Mouse (Mus musculus): ENCODE results near the gene Hsdl2. TPM values are rescaled to one million over a fixed set of nuclear protein-coding genes. Genes with fewer than 3 reads are reported as not detected.

The Hsdl2 gene
- polyA plus RNA-seq, 2 experiments, result 16.1 to 19.6 TPM

GRCm38 (mm10) chr4:59544654-59545053, 36.7 kb upstream of the Hsdl2 start:
- no peak overlapping the region for H3K4me2 ChIP-seq (replicated peaks; ENCODE audit: low read depth, low read length, severe bottlenecking)
- no peaks in the 10 kb centered on the region for H3K9me3 ChIP-seq (ENCODE audit: control insufficient read depth, low read length)
- ATAC-seq (ENCODE audit: low FRiP score, low read depth) (no peak), DNase-seq (ENCODE audit: low spot score) (no peak)
- no peaks in the 10 kb centered on the region for H3K27me3 ChIP-seq (ENCODE audit: control insufficient read depth, insufficient read depth, low read length)
- H3K4me3 ChIP-seq (replicated peaks; ENCODE audit: low read length), result no peak overlapping the region
- peaks cover 13% of the 10 kb centered on the region for H3K4me1 ChIP-seq (ENCODE audit: control insufficient read depth, insufficient read depth, low read length)
- H3K36me3 ChIP-seq (ENCODE audit: control insufficient read depth, insufficient read depth, low read length), result no peaks in the 10 kb centered on the region
- no peak for TF ChIP-seq POLR2A (IDR thresholded peaks at IDR 0.05; ENCODE audit: borderline replicate concordance, extremely low read depth, insufficient read depth, insufficient read length)
- H3K9ac ChIP-seq (ENCODE audit: low read depth, low read length, severe bottlenecking), result no peak overlapping the region
- 62% methylated on average over 2 of the region's 2 CpGs for WGBS
- H3K27ac ChIP-seq (replicated peaks; ENCODE audit: low read depth, low read length), result no peak overlapping the region

DNA sequence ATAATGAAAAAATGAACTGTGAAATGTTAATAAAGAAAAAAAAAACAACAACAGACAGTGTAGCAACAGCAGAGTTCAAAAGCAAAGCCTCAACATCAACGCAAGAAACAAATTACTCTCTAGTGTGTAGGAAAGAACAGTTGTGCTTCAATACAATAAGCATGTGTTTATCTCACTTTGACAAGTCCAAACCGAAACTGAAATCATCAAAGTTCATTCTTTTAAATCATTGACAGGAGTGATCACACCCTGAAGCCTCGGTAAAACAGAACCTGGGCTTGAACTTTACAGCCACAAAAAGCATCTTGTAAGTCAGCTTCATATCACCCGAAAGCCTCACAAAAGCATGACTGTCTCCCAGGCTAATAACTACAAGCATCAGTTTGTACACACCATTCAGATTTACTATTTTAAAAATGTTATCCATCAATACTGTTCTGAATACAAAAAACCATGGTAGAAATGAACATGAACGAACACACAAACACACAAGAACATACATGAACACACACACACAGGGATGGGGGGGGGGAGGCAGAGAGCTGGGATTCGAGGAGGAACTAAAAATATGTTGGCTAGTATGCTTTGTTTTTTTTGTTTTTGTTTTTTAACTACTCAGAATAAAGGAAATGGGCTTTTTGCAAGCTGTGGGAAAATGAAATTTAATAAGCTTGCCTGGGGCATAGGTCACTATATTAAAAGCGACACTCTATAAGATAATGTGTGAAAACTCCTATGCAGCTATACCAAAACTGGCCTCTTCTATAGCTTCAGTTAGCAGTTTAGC, 34.9 kb upstream of the Hsdl2 start:
- ATAC-seq (ENCODE audit: low FRiP score, low read depth), result no peak
- no peak overlapping the region for H3K4me3 ChIP-seq (replicated peaks; ENCODE audit: low read length)
- DNase-seq (ENCODE audit: low spot score), result no peak
- TF ChIP-seq POLR2A (IDR thresholded peaks at IDR 0.05; ENCODE audit: borderline replicate concordance, extremely low read depth, insufficient read depth, insufficient read length), result no peak
- 0 out of 2 replicates have a peak overlapping the region, but pooled peaks have one; percentile 15 for H3K4me2 ChIP-seq (replicated peaks; ENCODE audit: low read depth, low read length, severe bottlenecking)
- no peaks in the 10 kb centered on the region for H3K9me3 ChIP-seq (ENCODE audit: control insufficient read depth, low read length)
- 55% methylated on average over 7 of the region's 7 CpGs for WGBS
- peaks cover 13% of the 10 kb centered on the region for H3K4me1 ChIP-seq (ENCODE audit: control insufficient read depth, insufficient read depth, low read length)
- no peaks in the 10 kb centered on the region for H3K36me3 ChIP-seq (ENCODE audit: control insufficient read depth, insufficient read depth, low read length)
- H3K27me3 ChIP-seq (ENCODE audit: control insufficient read depth, insufficient read depth, low read length), result no peaks in the 10 kb centered on the region
- H3K27ac ChIP-seq (replicated peaks; ENCODE audit: low read depth, low read length), result no peak overlapping the region
- H3K9ac ChIP-seq (ENCODE audit: low read depth, low read length, severe bottlenecking), result no peak overlapping the region

DNA sequence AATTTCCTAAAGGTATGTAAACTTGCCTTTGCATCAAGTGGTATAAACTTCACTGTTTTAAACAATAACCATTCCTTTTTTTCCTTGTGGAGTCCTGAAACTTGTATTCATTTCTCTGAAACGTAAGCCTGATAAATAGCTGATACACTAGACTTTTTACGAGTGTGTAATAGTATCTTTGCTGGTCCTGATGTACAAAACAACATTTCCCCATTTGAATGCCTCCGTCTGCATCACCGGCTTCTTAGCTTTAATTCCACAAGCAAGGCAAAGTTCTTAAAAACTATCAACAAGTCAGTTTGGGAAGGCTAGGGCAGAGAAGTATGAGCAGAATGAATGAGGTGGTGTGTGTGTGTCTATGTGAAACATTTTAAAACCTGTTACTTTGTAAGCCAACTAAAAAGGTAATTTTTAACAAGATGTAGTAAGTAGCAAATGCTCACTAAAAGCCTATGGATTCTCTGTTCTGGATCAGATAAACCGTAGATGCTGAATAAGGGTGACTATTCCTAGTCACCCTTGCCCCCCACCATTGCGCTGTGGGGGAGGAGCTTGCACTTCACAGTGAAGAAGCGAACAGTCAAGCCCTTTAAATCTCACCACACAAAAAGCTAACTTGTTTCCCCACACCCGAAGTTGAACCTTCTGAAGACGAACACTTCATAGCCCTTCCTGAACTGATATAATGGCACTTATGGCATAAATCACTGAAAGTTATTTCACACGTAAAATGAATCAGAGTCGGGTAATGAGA, 34.0 kb upstream of the Hsdl2 start:
- Histone ChIP-seq H3K27ac (replicated peaks; ENCODE audit: low read depth, low read length) (no peak overlapping the region), H3K9me3 (ENCODE audit: control insufficient read depth, low read length) (no peaks in the 10 kb centered on the region), H3K4me3 (replicated peaks; ENCODE audit: low read length) (peak overlapping the region; percentile 93), H3K4me1 (ENCODE audit: control insufficient read depth, insufficient read depth, low read length) (peaks cover 13% of the 10 kb centered on the region), H3K4me2 (replicated peaks; ENCODE audit: low read depth, low read length, severe bottlenecking) (peak overlapping the region; percentile 90), H3K9ac (ENCODE audit: low read depth, low read length, severe bottlenecking) (no peak overlapping the region), H3K27me3 (ENCODE audit: control insufficient read depth, insufficient read depth, low read length) (no peaks in the 10 kb centered on the region), H3K36me3 (ENCODE audit: control insufficient read depth, insufficient read depth, low read length) (no peaks in the 10 kb centered on the region)
- TF ChIP-seq POLR2A (IDR thresholded peaks at IDR 0.05; ENCODE audit: borderline replicate concordance, extremely low read depth, insufficient read depth, insufficient read length), result no peak
- DNase-seq (ENCODE audit: low spot score), result peak; percentile 6
- no peak for ATAC-seq (ENCODE audit: low FRiP score, low read depth)
- 19% methylated on average over 11 of the region's 11 CpGs for WGBS

DNA sequence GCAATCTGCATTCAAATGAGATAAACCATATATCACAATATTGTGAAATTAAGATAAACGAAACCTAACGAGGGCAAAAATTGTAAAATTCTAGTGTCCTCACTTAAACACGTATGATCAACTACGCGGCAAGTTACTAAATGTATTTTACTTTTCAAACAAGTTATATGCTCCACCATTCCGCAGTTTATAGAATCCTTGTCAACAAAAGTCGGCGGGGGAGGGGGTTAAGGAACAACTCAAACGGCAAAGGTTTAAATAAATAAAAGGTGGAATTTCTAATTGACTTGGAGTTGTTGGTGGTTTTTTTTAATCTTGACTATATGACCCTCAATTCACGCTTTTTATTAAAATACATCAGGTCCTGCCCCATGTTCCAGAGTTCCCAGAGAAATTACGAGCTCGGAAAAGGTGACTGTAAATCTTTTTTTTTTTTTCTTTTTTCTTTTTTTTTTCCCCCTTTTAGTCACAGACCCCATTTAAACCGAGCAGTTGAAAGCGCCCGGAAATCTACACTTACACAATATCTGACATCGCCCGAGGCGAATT, 33.3 kb upstream of the Hsdl2 start:
- H3K4me2 ChIP-seq (replicated peaks; ENCODE audit: low read depth, low read length, severe bottlenecking), result peak overlapping the region; percentile 90
- H3K9ac ChIP-seq (ENCODE audit: low read depth, low read length, severe bottlenecking), result peak overlapping the region; percentile 91
- H3K27me3 ChIP-seq (ENCODE audit: control insufficient read depth, insufficient read depth, low read length), result no peaks in the 10 kb centered on the region
- H3K9me3 ChIP-seq (ENCODE audit: control insufficient read depth, low read length), result no peaks in the 10 kb centered on the region
- DNase-seq (ENCODE audit: low spot score), result peak; percentile 34
- H3K27ac ChIP-seq (replicated peaks; ENCODE audit: low read depth, low read length), result peak overlapping the region; percentile 91; the same call in 1 of the 2 replicates
- H3K36me3 ChIP-seq (ENCODE audit: control insufficient read depth, insufficient read depth, low read length), result no peaks in the 10 kb centered on the region
- peak overlapping the region; percentile 93 for H3K4me3 ChIP-seq (replicated peaks; ENCODE audit: low read length)
- whole genome bisulfite sequencing, result 3% methylated on average over 18 of the region's 18 CpGs
- no peak for ATAC-seq (ENCODE audit: low FRiP score, low read depth)
- peaks cover 13% of the 10 kb centered on the region for H3K4me1 ChIP-seq (ENCODE audit: control insufficient read depth, insufficient read depth, low read length)
- no peak for TF ChIP-seq POLR2A (IDR thresholded peaks at IDR 0.05; ENCODE audit: borderline replicate concordance, extremely low read depth, insufficient read depth, insufficient read length)

DNA sequence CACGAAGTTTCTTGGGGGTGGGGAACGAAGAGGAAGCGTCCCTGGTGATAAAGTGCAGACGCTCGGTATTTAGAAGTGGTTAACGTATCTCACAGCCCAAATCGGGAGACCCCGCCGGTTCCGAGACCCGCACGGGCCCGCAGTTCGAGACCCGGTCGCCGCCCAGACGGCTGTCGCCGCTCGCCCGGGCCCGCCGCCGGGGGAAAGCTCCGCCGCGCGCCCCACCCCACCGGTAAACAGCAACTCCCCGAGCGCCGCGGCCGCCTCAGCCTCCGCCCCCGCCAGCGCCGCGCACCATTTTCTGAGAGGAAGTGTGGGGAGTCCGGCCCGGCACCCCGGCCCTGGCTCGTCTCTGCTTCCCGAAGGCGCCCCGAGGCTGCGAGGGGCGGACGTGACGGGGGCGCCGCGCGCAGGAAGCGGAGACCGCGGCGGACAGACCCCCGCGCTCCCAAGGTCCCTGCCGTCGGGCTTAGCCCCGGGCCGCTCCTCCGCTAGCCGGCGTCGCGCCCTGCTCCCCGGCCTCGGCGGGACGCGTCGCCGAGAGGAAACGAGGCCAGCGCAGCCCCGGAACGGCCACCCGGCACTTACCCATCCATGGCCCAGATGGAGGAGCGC, 32.7 kb upstream of the Hsdl2 start:
- Histone ChIP-seq H3K4me3 (replicated peaks; ENCODE audit: low read length) (peak overlapping the region; percentile 93), H3K27me3 (ENCODE audit: control insufficient read depth, insufficient read depth, low read length) (no peaks in the 10 kb centered on the region), H3K36me3 (ENCODE audit: control insufficient read depth, insufficient read depth, low read length) (no peaks in the 10 kb centered on the region), H3K9ac (ENCODE audit: low read depth, low read length, severe bottlenecking) (peak overlapping the region; percentile 91), H3K27ac (replicated peaks; ENCODE audit: low read depth, low read length) (peak overlapping the region; percentile 91), H3K9me3 (ENCODE audit: control insufficient read depth, low read length) (no peaks in the 10 kb centered on the region), H3K4me2 (replicated peaks; ENCODE audit: low read depth, low read length, severe bottlenecking) (peak overlapping the region; percentile 90), H3K4me1 (ENCODE audit: control insufficient read depth, insufficient read depth, low read length) (peaks cover 13% of the 10 kb centered on the region)
- no peak for TF ChIP-seq POLR2A (IDR thresholded peaks at IDR 0.05; ENCODE audit: borderline replicate concordance, extremely low read depth, insufficient read depth, insufficient read length)
- peak; percentile 62 for ATAC-seq (ENCODE audit: low FRiP score, low read depth)
- peak; percentile 36 for DNase-seq (ENCODE audit: low spot score)
- WGBS, result under 1% methylated on average over 66 of the region's 83 CpGs

All from limb, embryonic 14.5 days (tissue).